Mouse (Mus musculus) layer of hippocampus, postnatal 25 days (tissue): ENCODE measurements around the gene Olfr1249. TPM values are rescaled to one million over a fixed set of nuclear protein-coding genes. Genes with fewer than 3 reads are reported as not detected.
"Not testable (repeated sequence)": the region's sequence is repeated elsewhere in the genome, so short reads cannot be mapped to it uniquely, and the experiment has no call there.

Source experiments
- DNase-seq, 2 experiments: peaks; one replicate each; pipeline ENCODE4 v3.0.0; 2022; ENCODE audit warnings: mixed read lengths in 2 of 2, low spot score in 1 of 2; ENCODE audit errors: extremely low spot score in 1 of 2
- total RNA-seq, 2 experiments: library from RNA; stranded (reverse); gene quantifications; 2 replicates each; pipeline ENCODE4 v1.2.3; 2021

Gene Olfr1249
- total RNA-seq, result not detected

GRCm38 (mm10) chr2:89634883-89635282, at the start of gene Olfr1249:
TSS of gene Olfr1249 (minus strand) at chr2:89634983.
- no peak for DNase-seq

DNA sequence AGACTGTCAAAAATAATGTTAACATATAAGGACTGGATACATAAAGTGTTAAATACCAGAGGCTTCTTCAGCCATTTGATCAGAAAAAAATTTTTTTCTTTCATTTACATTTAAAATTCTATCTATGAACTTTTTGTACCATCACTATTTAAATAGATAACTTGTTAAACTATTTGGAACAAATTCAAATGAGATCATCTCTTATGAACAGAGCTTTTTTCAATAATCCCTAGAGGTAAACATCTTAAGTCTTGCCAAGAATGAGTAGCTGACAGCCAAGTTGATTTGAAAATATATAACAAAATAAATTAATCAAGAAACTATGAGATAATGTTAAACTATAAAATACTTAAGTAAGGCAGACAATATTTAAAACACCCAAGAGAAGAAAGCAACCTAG, 37.1 kb upstream of the Olfr1249 start, which contains the start of gene Olfr1251:
Gene Olfr1251 (minus strand): TSS at position 101 of the 400 bp plus-strand sequence.
- DNase-seq, result no peak

DNA sequence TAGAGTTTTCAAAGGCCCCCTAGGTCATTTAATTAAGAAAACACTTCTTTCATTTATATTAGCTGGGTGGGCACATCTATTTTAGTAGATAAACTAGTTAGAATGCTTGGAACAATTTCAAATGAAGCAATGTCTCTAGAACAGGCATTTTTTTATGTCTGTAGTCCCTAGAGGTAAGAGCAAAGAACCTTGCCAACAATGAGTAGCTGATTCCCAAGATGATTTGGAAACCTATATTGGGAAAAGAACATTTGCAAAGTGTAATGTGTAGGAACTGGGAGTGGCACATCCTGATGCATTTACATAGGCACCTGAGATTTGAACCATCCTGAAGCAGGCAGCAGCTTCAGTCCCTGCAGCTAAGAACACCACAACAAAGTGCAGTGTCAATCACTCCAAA, 26.6 kb upstream of the Olfr1249 start, which contains the start of gene Olfr1250:
Gene Olfr1250 (minus strand): TSS at position 101 of the 400 bp plus-strand sequence.
- no peak for DNase-seq

DNA sequence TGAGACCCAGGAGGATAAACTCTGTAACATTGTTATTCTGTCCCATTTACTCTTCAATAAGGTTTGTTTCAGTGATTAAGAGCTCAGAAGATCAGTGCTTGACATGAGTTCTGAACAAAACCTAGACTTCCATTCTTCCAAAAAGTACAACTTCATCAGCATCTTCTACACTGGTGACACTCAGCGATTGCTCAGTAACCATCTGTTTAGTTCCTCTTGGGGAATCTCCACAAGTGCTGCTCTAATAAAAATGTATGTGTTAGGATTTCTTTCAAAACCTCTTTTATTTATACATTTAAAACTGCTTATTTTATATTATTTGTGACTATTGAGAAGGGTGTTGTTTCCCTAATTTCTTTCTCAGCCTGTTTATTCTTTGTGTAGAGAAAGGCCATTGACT, 16.6 kb downstream of the Olfr1249 start, which contains the start of gene Olfr1248:
Gene Olfr1248 (minus strand): TSS at position 101 of the 400 bp plus-strand sequence.
- not testable (repeated sequence) for DNase-seq

DNA sequence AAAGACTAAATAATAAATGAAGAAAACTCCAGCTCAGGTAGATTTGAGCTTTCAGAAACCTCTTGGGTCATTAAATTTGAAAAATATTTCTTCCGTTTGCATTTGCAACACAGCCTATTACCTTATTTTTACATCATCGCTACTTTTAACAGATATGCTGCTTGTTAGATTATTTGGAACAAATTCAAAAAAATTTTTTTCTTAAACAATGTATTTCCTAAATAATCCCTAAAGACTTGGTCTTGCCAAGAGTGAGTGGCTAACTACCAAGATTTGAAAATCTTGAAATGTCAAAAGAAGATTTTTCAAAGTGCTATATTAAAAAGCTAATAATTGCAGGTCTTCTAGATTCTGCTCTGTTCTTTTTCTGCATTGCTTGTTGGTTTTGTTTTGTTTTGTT, 20.8 kb downstream of the Olfr1249 start, which contains the start of gene Olfr1247:
Gene Olfr1247 (minus strand): TSS at position 101 of the 400 bp plus-strand sequence.
- no peak for DNase-seq

DNA sequence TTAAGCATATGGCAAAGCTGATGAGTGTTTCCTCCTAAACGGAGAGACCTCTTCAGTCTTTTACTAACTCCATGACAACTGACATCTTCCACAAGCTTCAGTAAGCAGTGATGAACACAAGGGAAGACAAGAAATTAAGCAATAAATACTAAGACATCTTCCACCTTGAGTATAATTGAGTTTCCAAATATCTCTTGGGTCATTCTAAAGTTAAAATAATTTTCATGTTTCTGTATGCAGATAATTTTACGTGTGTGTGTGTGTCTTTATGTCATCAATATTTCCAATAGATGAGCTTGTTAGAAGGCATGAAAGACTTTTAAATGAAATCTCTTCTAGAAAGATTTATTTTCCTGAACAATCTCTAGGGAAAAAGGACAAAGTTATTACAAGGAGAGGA, 41.7 kb downstream of the Olfr1249 start, which contains the start of gene Olfr1246:
Gene Olfr1246 (minus strand): TSS at position 101 of the 400 bp plus-strand sequence.
- DNase-seq, result no peak

Other genes starting within 250 kb of the Olfr1249 start
- gene Olfr1238, start 225.3 kb downstream of the Olfr1249 start, total RNA-seq, result not detected
- not detected for gene Olfr1239, start 214.6 kb downstream of the Olfr1249 start, total RNA-seq
- not detected for gene Olfr1240, start 192.0 kb downstream of the Olfr1249 start, total RNA-seq
- not detected for gene Olfr1241, start 147.9 kb downstream of the Olfr1249 start, total RNA-seq
- gene Olfr1242, start 136.6 kb downstream of the Olfr1249 start, total RNA-seq, result not detected
- not detected for gene Olfr1243, start 103.5 kb downstream of the Olfr1249 start, total RNA-seq
- not detected for gene Olfr1245, start 56.5 kb downstream of the Olfr1249 start, total RNA-seq
- not detected for gene Olfr1246, start 41.8 kb downstream of the Olfr1249 start, total RNA-seq
- not detected for gene Olfr1247, start 20.9 kb downstream of the Olfr1249 start, total RNA-seq
- gene Olfr1248, start 16.7 kb downstream of the Olfr1249 start, total RNA-seq, result not detected
- not detected for gene Olfr1250, start 26.5 kb upstream of the Olfr1249 start, total RNA-seq
- gene Olfr1251, start 37.0 kb upstream of the Olfr1249 start, total RNA-seq, result not detected
- gene Olfr1252, start 90.0 kb upstream of the Olfr1249 start, total RNA-seq, result not detected
- not detected for gene Olfr1253, start 122.1 kb upstream of the Olfr1249 start, total RNA-seq
- not detected for gene Olfr1254, start 158.6 kb upstream of the Olfr1249 start, total RNA-seq
- gene Olfr1255, start 177.1 kb upstream of the Olfr1249 start, total RNA-seq, result not detected
- gene Olfr1256, start 206.6 kb upstream of the Olfr1249 start, total RNA-seq, result not detected
- not detected for gene Olfr48, start 213.2 kb upstream of the Olfr1249 start, total RNA-seq
- gene Olfr1257, start 243.5 kb upstream of the Olfr1249 start, total RNA-seq, result not detected